Mouse (Mus musculus) testis, adult 2 months (tissue): ENCODE results near the gene Sgsm3. TPM values are rescaled to one million over a fixed set of nuclear protein-coding genes. Genes with fewer than 3 reads are reported as not detected.
A peak's percentile ranks its signal among the peaks of the same experiment; 100 is the strongest.

Experiments used
- H3K27ac ChIP-seq: fragments of 200-500 bp; 2 replicates; pipeline ENCODE4 v1.5.1; 2012; ENCODE audit warnings: low read depth, low read length; ENCODE audit not compliant: control insufficient read depth, insufficient read depth
- H3K27me3 ChIP-seq: fragments of 200-500 bp; 2 replicates; pipeline ENCODE4 v1.6.1; 2012; ENCODE audit warnings: mild to moderate bottlenecking, low read length, moderate library complexity; ENCODE audit not compliant: control insufficient read depth, insufficient read depth
- H3K36me3 ChIP-seq: fragments of 200-500 bp; 2 replicates; pipeline ENCODE4 v1.6.1; 2012; ENCODE audit warnings: mild to moderate bottlenecking, low read length; ENCODE audit not compliant: control insufficient read depth, insufficient read depth
- H3K4me1 ChIP-seq: fragments of 200-500 bp; 2 replicates; pipeline ENCODE4 v1.6.1; 2012; ENCODE audit warnings: low read length; ENCODE audit not compliant: control insufficient read depth, insufficient read depth
- H3K4me3 ChIP-seq: fragments of 200-500 bp; 2 replicates; pipeline ENCODE4 v1.5.1; 2012; ENCODE audit warnings: low read depth, mild to moderate bottlenecking, low read length, moderate library complexity, mixed read lengths; ENCODE audit not compliant: control insufficient read depth
- CTCF ChIP-seq: fragments of 200-500 bp; IDR thresholded peaks from 2 replicates; pipeline ENCODE4 v1.5.1; 2012; ENCODE audit warnings: low read depth, mild to moderate bottlenecking, inconsistent platforms, low read length, moderate library complexity; ENCODE audit not compliant: control insufficient read depth, insufficient read depth, insufficient replicate concordance
- POLR2A ChIP-seq: fragments of 200-500 bp; IDR thresholded peaks from 2 replicates; pipeline ENCODE4 v1.6.1; 2012; ENCODE audit warnings: low read depth, mild to moderate bottlenecking, inconsistent platforms, low read length, moderate library complexity; ENCODE audit not compliant: control insufficient read depth
- polyA plus RNA-seq: library from polyadenylated mRNA; depleted of rRNA; stranded (reverse); fragments of >200 nt; gene quantifications from 2 replicates; pipeline ENCODE4 v1.2.3, GENCODE M21; 2012

Sgsm3 gene
- polyA plus RNA-seq, 1 experiment: 79.5 TPM

DNA sequence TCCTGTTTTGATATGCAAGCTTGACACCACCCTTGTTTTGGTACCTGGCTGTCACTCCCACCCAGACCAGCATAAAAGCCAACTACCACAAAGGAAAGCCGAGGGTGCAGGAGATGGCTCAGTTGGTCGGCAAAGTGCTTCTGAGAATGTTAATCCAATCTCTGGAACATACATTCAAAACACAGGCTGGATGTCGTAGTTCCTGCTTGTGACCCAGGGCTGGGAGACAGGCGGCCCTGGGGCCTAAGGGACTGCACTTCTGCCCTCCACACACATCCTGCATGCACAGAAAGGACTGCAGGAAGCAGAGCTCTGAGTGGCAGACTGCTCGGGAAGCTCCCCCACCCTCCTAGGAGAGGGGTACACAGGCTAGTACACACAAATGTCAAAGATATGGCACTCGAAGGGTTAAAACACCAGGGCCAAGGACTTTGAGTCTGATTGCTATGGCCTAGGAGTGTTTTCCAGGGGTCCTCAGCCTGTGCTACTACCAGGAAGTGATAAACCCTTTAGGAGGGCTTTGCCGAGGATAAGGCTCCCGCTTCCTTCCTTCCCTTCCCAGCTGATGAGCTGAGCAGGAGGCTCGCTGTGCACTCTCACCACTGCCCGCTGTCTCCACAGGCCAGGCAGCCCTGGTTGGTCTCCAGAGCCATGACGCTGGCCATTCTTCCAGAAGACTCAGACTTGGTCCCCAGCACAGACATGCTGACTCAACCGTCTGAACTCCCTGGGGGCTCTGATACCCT, 58.0 kb downstream of the Sgsm3 start:
- Histone ChIP-seq H3K36me3 (no peaks in the 10 kb centered on the region), H3K27ac (no peak overlapping the region), H3K4me3 (no peak overlapping the region), H3K4me1 (no peaks in the 10 kb centered on the region), H3K27me3 (no peaks in the 10 kb centered on the region)
- TF ChIP-seq POLR2A: no peak
- no peak for TF ChIP-seq CTCF

DNA sequence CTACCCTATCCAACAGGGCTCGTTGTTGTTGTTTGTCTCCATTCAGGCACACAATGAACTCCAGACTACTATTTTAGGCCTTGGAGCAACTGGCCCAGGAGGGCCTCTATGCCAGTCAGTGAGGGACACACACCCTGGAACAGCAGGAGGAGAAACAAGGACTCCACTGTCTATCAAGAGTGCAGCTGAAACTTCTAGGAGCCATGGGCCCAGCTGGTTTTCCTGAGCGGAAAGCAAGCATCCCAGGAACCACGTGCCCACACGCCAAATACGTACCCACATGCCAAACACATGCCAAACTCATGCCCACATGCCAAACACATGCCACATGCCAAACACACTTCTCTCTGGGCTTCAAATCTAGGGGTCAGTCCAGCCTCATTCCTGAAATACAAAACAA, 60.9 kb downstream of the Sgsm3 start:
- peaks cover 4% of the 10 kb centered on the region for H3K4me1 ChIP-seq

GRCm38 (mm10) chr15:81041767-81042166, 64.2 kb downstream of the Sgsm3 start:
- Histone ChIP-seq H3K4me3 (no peak overlapping the region), H3K36me3 (no peaks in the 10 kb centered on the region), H3K4me1 (peaks cover 4% of the 10 kb centered on the region), H3K27me3 (no peaks in the 10 kb centered on the region), H3K27ac (no peak overlapping the region)
- TF ChIP-seq CTCF (no peak), POLR2A (no peak)

More for the DNA sequence above, 60.9 kb downstream of the Sgsm3 start:
- no peak for TF ChIP-seq POLR2A
- TF ChIP-seq CTCF: no peak
- no peak overlapping the region for H3K27ac ChIP-seq
- H3K36me3 ChIP-seq: no peaks in the 10 kb centered on the region
- H3K27me3 ChIP-seq: no peaks in the 10 kb centered on the region
- H3K4me3 ChIP-seq: no peak overlapping the region

- no peak for TF ChIP-seq POLR2A
- peak; percentile 42; the same call in 1 of the 2 replicates for TF ChIP-seq CTCF
- no peaks in the 10 kb centered on the region for H3K27me3 ChIP-seq
Measured at GRCm38 (mm10) chr15:81042276-81042931, 64.8 kb downstream of the Sgsm3 start.

GRCm38 (mm10) chr15:81044446-81044845, 66.9 kb downstream of the Sgsm3 start:
- Histone ChIP-seq H3K27me3 (no peaks in the 10 kb centered on the region), H3K27ac (no peak overlapping the region), H3K36me3 (no peaks in the 10 kb centered on the region), H3K4me1 (peaks cover 4% of the 10 kb centered on the region), H3K4me3 (no peak overlapping the region)
- no peak for TF ChIP-seq POLR2A
- no peak for TF ChIP-seq CTCF

More at GRCm38 (mm10) chr15:81042276-81042931, 64.8 kb downstream of the Sgsm3 start:
- no peak overlapping the region for H3K27ac ChIP-seq
- no peaks in the 10 kb centered on the region for H3K36me3 ChIP-seq
- H3K4me1 ChIP-seq: peaks cover 4% of the 10 kb centered on the region
- H3K4me3 ChIP-seq: no peak overlapping the region

DNA sequence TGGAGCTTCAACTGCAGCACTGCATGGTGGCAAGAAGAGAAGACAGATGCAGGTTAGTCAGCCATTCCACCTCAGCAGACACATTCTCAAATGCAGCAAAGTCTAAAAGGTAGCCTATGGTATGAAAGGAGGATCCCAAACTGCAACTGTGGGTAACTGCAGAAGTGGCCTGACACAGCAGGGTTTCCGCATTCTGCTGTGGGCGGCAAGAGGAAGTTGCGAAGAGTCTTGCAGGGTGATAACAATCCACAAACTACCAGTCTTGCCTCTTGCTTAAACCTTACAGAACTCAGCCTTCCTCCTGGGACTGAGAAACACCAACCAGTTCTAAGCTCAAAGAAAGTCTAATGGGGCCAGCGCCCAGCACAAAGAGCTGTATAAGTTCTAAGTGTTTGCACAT, 67.8 kb downstream of the Sgsm3 start:
- no peaks in the 10 kb centered on the region for H3K36me3 ChIP-seq
- no peak overlapping the region for H3K27ac ChIP-seq
- H3K4me1 ChIP-seq: peaks cover 4% of the 10 kb centered on the region
- TF ChIP-seq POLR2A: no peak
- no peak overlapping the region for H3K4me3 ChIP-seq
- H3K27me3 ChIP-seq: no peaks in the 10 kb centered on the region

DNA sequence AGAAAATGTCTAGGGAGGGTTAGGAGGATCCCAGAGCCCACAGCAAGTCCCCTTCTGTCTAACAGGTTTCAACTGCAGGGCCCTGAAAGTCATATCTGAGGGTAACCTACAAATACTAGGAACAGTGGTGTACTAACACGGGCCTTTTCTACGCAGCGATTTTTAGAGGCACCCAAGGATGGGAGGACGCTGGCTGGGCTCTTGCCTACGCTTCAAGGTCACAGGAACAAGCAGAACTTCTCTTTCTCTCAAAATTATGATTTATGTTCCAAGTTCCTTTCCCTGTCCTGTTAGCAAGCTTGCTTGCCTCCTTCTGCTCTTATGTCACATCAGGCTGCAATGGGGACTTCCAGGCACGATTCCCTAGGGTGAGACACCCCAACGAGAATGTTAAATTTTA, 68.5 kb downstream of the Sgsm3 start:
- Histone ChIP-seq H3K36me3 (no peaks in the 10 kb centered on the region), H3K4me3 (no peak overlapping the region), H3K27ac (no peak overlapping the region), H3K27me3 (no peaks in the 10 kb centered on the region), H3K4me1 (peaks cover 4% of the 10 kb centered on the region)
- TF ChIP-seq POLR2A: no peak
- no peak for TF ChIP-seq CTCF
